Mouse (Mus musculus) cerebellum, adult 2 months (tissue): ENCODE measurements around the gene Slc24a1.

Source experiments
- CTCF ChIP-seq: fragments of 200-500 bp; IDR thresholded peaks from 2 replicates; pipeline ENCODE4 v1.5.1; 2011; ENCODE audit warnings: low read depth, mild to moderate bottlenecking, control low read depth, low read length, moderate library complexity, borderline replicate concordance; ENCODE audit not compliant: insufficient read depth
- POLR2A ChIP-seq: fragments of 200-500 bp; IDR thresholded peaks from 2 replicates; pipeline ENCODE4 v1.6.1; 2011; ENCODE audit warnings: low read length, control low read depth, borderline replicate concordance; ENCODE audit not compliant: insufficient read depth

DNA sequence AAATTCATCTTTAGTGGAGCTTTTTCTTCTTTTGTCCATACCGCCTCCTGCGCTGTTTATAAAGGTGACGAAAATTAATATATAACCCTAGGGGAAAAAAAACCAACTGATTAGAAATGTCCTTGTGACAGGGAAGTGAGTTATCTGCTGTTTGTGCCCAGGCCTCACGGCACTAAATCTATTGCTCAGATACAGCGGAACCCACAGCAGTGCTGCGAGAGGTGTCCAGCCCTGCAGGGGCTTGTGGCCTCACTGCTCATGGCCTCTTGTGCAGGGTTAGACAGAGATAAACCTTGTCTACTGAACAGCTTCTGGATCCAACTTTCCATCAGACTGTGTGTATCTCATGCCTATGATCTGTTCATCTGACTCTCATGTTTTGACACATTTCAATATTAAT, 37.0 kb upstream of the Slc24a1 start:
- TF ChIP-seq CTCF (no peak), POLR2A (no peak)
